Mouse (Mus musculus) hindbrain, postnatal 0 days (tissue): ENCODE data around the gene Rbfox2. TPM values are rescaled to one million over a fixed set of nuclear protein-coding genes. Genes with fewer than 3 reads are reported as not detected.

Source experiments
- ATAC-seq: fragments of 200-750 bp; cut with Nextera tagmentation; 2 replicates; pipeline ENCODE4 v1.8.0; 2017; ENCODE audit warnings: mild to moderate bottlenecking, moderate TSS enrichment, moderate library complexity
- DNase-seq: peaks from one replicate; pipeline ENCODE4 v3.0.0-alpha.2; 2015; ENCODE audit warnings: low spot score
- H3K27ac ChIP-seq: fragments of 300-500 bp; sonication (generic); 2 replicates; pipeline ENCODE4 v1.5.1; 2014; ENCODE audit warnings: mild to moderate bottlenecking
- H3K27me3 ChIP-seq: fragments of 300-500 bp; sonication (generic); 2 replicates; pipeline ENCODE4 v1.6.1; 2014; ENCODE audit warnings: low read length, mixed read lengths; ENCODE audit not compliant: insufficient read depth
- H3K36me3 ChIP-seq: fragments of 300-500 bp; sonication (generic); 2 replicates; pipeline ENCODE4 v1.6.1; 2014; ENCODE audit warnings: low read length, mixed read lengths; ENCODE audit not compliant: insufficient read depth
- H3K4me1 ChIP-seq: fragments of 300-500 bp; sonication (generic); 2 replicates; pipeline ENCODE4 v1.6.1; 2014; ENCODE audit warnings: antibody characterized with exemption, low read length, mixed read lengths; ENCODE audit not compliant: insufficient read depth
- H3K4me2 ChIP-seq: fragments of 300-500 bp; sonication (generic); 2 replicates; pipeline ENCODE4 v1.6.1; 2014; ENCODE audit warnings: low read depth, mild to moderate bottlenecking, low read length, moderate library complexity, mixed read lengths
- H3K4me3 ChIP-seq: fragments of 300-500 bp; sonication (generic); 2 replicates; pipeline ENCODE4 v1.5.1; 2014; ENCODE audit warnings: low read length
- H3K9ac ChIP-seq: fragments of 300-500 bp; sonication (generic); replicated peaks from 2 replicates; pipeline ENCODE4 v1.6.1; 2014; ENCODE audit warnings: mild to moderate bottlenecking, low read length, moderate library complexity, mixed read lengths
- H3K9me3 ChIP-seq: fragments of 300-500 bp; sonication (generic); 2 replicates; pipeline ENCODE4 v1.6.1; 2016; ENCODE audit warnings: low read length, mixed read lengths
- CTCF ChIP-seq: IDR thresholded peaks from 2 replicates; pipeline ENCODE4 v1.5.1; 2016; ENCODE audit warnings: antibody characterized with exemption, control low read depth, low read depth
- WGBS: fragments of 180-500 bp; shearing (Covaris S2); extraction: QIAGEN DNeasy Blood & Tissue Kit; methylation state at CpG from one replicate; pipeline ENCODE4 v1.1.7; 2014; 5-methylcytosine and 5-hydroxymethylcytosine counted together
- polyA plus RNA-seq: library from polyadenylated mRNA; unstranded; fragments of >200 nt; fragmentation: Nextera tagmentation; extraction: Ambion mirVana; gene quantifications from 2 replicates; pipeline ENCODE4 v1.2.1, GENCODE M21; 2015
- total RNA-seq: library from RNA; depleted of rRNA; stranded (reverse); fragments of >200 nt; gene quantifications from 2 replicates; pipeline ENCODE4 v1.2.3, GENCODE M21; 2014; rRNA removed

Rbfox2 gene
- 294 and 339 TPM in 2 replicates for total RNA-seq
- polyA plus RNA-seq = 84.1 and 91.9 TPM in 2 replicates

GRCm38 (mm10) chr15:77306547-77307261 lies at the start of gene Rbfox2:
Gene Rbfox2, minus strand, starts transcription at chr15:77307004.
- DNase-seq (peak; percentile 98), ATAC-seq (peak; percentile 98)
- Histone ChIP-seq H3K4me1 (peaks cover 20% of the 10 kb centered on the region), H3K4me2 (peak within 1 kb of the TSS; percentile 91), H3K9me3 (no peaks in the 10 kb centered on the region), H3K4me3 (peak within 1 kb of the TSS; percentile 95), H3K9ac (peak within 1 kb of the TSS; percentile 97), H3K27me3 (no peaks in the 10 kb centered on the region), H3K27ac (peak within 1 kb of the TSS; percentile 99), H3K36me3 (no peaks in the 10 kb centered on the region)
- no peak for TF ChIP-seq CTCF
- WGBS = 1% methylated on average over 86 of the region's 90 CpGs

- no peaks in the 10 kb centered on the region for H3K27me3 ChIP-seq
- DNase-seq (peak; percentile 71), ATAC-seq (peak; percentile 61)
- peak overlapping the region; percentile 70 for H3K27ac ChIP-seq
- no peaks in the 10 kb centered on the region for H3K9me3 ChIP-seq
- WGBS = 9% methylated on average over 11 of the region's 11 CpGs
- H3K36me3 ChIP-seq = no peaks in the 10 kb centered on the region
- no peak overlapping the region for H3K4me3 ChIP-seq
- H3K9ac ChIP-seq = 0 out of 2 replicates have a peak overlapping the region, but pooled peaks have one; percentile 1
- peaks cover 15% of the 10 kb centered on the region for H3K4me1 ChIP-seq
- TF ChIP-seq CTCF = no peak
- H3K4me2 ChIP-seq = peak overlapping the region; percentile 34
Observed at GRCm38 (mm10) chr15:77356248-77356810, 49.5 kb upstream of the Rbfox2 start.

GRCm38 (mm10) chr15:77354848-77355551 lies 48.2 kb upstream of the Rbfox2 start:
- no peak overlapping the region for H3K4me3 ChIP-seq
- H3K4me2 ChIP-seq = no peak overlapping the region
- H3K27me3 ChIP-seq = no peaks in the 10 kb centered on the region
- peak; percentile 35; the same call in 1 of the 2 replicates for ATAC-seq
- 41% methylated on average over 6 of the region's 6 CpGs for WGBS
- no peaks in the 10 kb centered on the region for H3K36me3 ChIP-seq
- no peak overlapping the region for H3K9ac ChIP-seq
- H3K27ac ChIP-seq = peak overlapping the region; percentile 70
- H3K9me3 ChIP-seq = no peaks in the 10 kb centered on the region
- peaks cover 15% of the 10 kb centered on the region for H3K4me1 ChIP-seq
- TF ChIP-seq CTCF = no peak
- DNase-seq = peak; percentile 56

GRCm38 (mm10) chr15:77354496-77354847 lies 47.7 kb upstream of the Rbfox2 start:
- H3K4me1 ChIP-seq = peaks cover 15% of the 10 kb centered on the region
- no peak overlapping the region for H3K4me2 ChIP-seq
- H3K36me3 ChIP-seq = no peaks in the 10 kb centered on the region
- H3K27ac ChIP-seq = peak overlapping the region; percentile 70; the same call in 1 of the 2 replicates
- DNase-seq = no peak
- no peak overlapping the region for H3K9ac ChIP-seq
- no peak for TF ChIP-seq CTCF
- no peaks in the 10 kb centered on the region for H3K9me3 ChIP-seq
- 47% methylated on average over 4 of the region's 4 CpGs for WGBS
- ATAC-seq = 0 out of 2 replicates have a peak, but pooled peaks have one; percentile 6
- H3K4me3 ChIP-seq = no peak overlapping the region
- no peaks in the 10 kb centered on the region for H3K27me3 ChIP-seq

- ATAC-seq (no peak), DNase-seq (no peak)
- TF ChIP-seq CTCF = no peak
- Histone ChIP-seq H3K27ac (peak overlapping the region; percentile 70; the same call in 1 of the 2 replicates), H3K36me3 (no peaks in the 10 kb centered on the region), H3K9ac (no peak overlapping the region), H3K4me1 (peaks cover 8% of the 10 kb centered on the region), H3K4me2 (no peak overlapping the region), H3K27me3 (no peaks in the 10 kb centered on the region), H3K4me3 (no peak overlapping the region), H3K9me3 (no peaks in the 10 kb centered on the region)
- 35% methylated on average over 4 of the region's 4 CpGs for WGBS
Observed at GRCm38 (mm10) chr15:77353764-77354163, 47.0 kb upstream of the Rbfox2 start.

- Histone ChIP-seq H3K9me3 (no peaks in the 10 kb centered on the region), H3K4me3 (no peak overlapping the region), H3K27ac (no peak overlapping the region), H3K4me1 (peaks cover 8% of the 10 kb centered on the region), H3K4me2 (no peak overlapping the region), H3K36me3 (no peaks in the 10 kb centered on the region), H3K9ac (no peak overlapping the region), H3K27me3 (no peaks in the 10 kb centered on the region)
- WGBS = 54% methylated on average over 7 of the region's 7 CpGs
- TF ChIP-seq CTCF = no peak
- ATAC-seq = no peak
- no peak for DNase-seq
Observed at GRCm38 (mm10) chr15:77352863-77353262, 46.1 kb upstream of the Rbfox2 start.
